Mouse (Mus musculus) MEL (cell line): ENCODE results near the gene Scyl3. TPM values are rescaled to one million over a fixed set of nuclear protein-coding genes. Genes with fewer than 3 reads are reported as not detected.

ENCODE experiments used
- DNase-seq: peaks from one replicate; pipeline ENCODE4 v3.0.0; 2011; ENCODE audit warnings: low read depth, low spot score
- H3K27ac ChIP-seq: 2 replicates; pipeline ENCODE4 v1.5.1; 2012; ENCODE audit warnings: low read depth, mild to moderate bottlenecking, control low read depth, low read length, moderate library complexity; ENCODE audit not compliant: control insufficient read depth
- H3K27me3 ChIP-seq, 2 experiments: fragments of 150-350 bp in 1 of 2; sonication (generic) in 1 of 2; 2 replicates each; pipeline ENCODE4 v1.6.1; 2012; ENCODE audit warnings: low read length in 2 of 2, mild to moderate bottlenecking in 2 of 2, improper control_type of control experiment in 1 of 2, moderate library complexity in 1 of 2; ENCODE audit not compliant: insufficient read depth in 2 of 2, control insufficient read depth in 1 of 2
- H3K36me3 ChIP-seq, 2 experiments: 2 replicates each; pipeline ENCODE4 v1.6.1; 2012 to 2014; ENCODE audit warnings: low read length in 2 of 2, improper control_type of control experiment in 1 of 2, inconsistent platforms in 1 of 2, mild to moderate bottlenecking in 1 of 2; ENCODE audit not compliant: insufficient read depth in 2 of 2, control insufficient read depth in 1 of 2
- H3K4me1 ChIP-seq, 2 experiments: fragments of 150-350 bp in 1 of 2; sonication (generic) in 1 of 2; 2 replicates each; pipeline ENCODE4 v1.6.1; 2012; ENCODE audit warnings: low read length in 2 of 2, improper control_type of control experiment in 1 of 2, mild to moderate bottlenecking in 1 of 2; ENCODE audit not compliant: insufficient read depth in 2 of 2, control insufficient read depth in 1 of 2
- H3K4me3 ChIP-seq, 2 experiments: fragments of 150-350 bp in 1 of 2; sonication (generic) in 1 of 2; 2 replicates each; pipeline ENCODE4 v1.5.1; 2012; ENCODE audit warnings: low read depth in 2 of 2, low read length in 2 of 2, mild to moderate bottlenecking in 2 of 2, moderate library complexity in 2 of 2, control low read depth in 1 of 2, improper control_type of control experiment in 1 of 2; ENCODE audit not compliant: control insufficient read depth in 1 of 2, insufficient read depth in 1 of 2
- H3K79me2 ChIP-seq: 2 replicates; pipeline ENCODE4 v1.6.1; 2012; ENCODE audit warnings: mild to moderate bottlenecking, low read length, moderate library complexity; ENCODE audit not compliant: control insufficient read depth, poor library complexity, insufficient read depth
- H3K9ac ChIP-seq: 2 replicates; pipeline ENCODE4 v1.6.1; 2012; ENCODE audit warnings: low read depth, mild to moderate bottlenecking, control low read depth, low read length, moderate library complexity; ENCODE audit not compliant: control insufficient read depth, poor library complexity, severe bottlenecking
- H3K9me3 ChIP-seq: fragments of 150-350 bp; sonication (generic); replicated peaks from 2 replicates; pipeline ENCODE4 v1.6.1; 2012; ENCODE audit warnings: mild to moderate bottlenecking, low read length, improper control_type of control experiment, moderate library complexity; ENCODE audit not compliant: insufficient read depth
- BHLHE40 ChIP-seq: IDR thresholded peaks from 2 replicates; pipeline ENCODE4 v1.6.1; 2012; ENCODE audit warnings: low read depth, mild to moderate bottlenecking, inconsistent platforms, low read length, improper control_type of control experiment, borderline replicate concordance
- CHD1 ChIP-seq: IDR thresholded peaks from 2 replicates; pipeline ENCODE4 v1.6.1; 2012; ENCODE audit warnings: low read depth, mild to moderate bottlenecking, inconsistent platforms, low read length, improper control_type of control experiment
- JUND ChIP-seq: IDR thresholded peaks from 2 replicates; pipeline ENCODE4 v1.6.1; 2011; ENCODE audit warnings: low read depth, mild to moderate bottlenecking, improper control_type of control experiment, low read length
- MEF2A ChIP-seq: IDR thresholded peaks from 2 replicates; pipeline ENCODE4 v1.6.1; 2014; ENCODE audit warnings: low read depth, mild to moderate bottlenecking, inconsistent platforms, low read length, improper control_type of control experiment; ENCODE audit not compliant: poor library complexity, insufficient replicate concordance, severe bottlenecking; ENCODE audit errors: extremely low read depth
- MYC ChIP-seq: IDR thresholded peaks from 2 replicates; pipeline ENCODE4 v1.6.1; 2011; ENCODE audit warnings: low read depth, mild to moderate bottlenecking, low read length, improper control_type of control experiment, moderate library complexity
- POLR2AphosphoS5 ChIP-seq: IDR thresholded peaks from 2 replicates; pipeline ENCODE4 v1.6.1; 2012; ENCODE audit warnings: low read depth, borderline replicate concordance, mild to moderate bottlenecking, inconsistent platforms, low read length, moderate library complexity, mixed read lengths
- RAD21 ChIP-seq: IDR thresholded peaks from 2 replicates; pipeline ENCODE4 v1.6.1; 2011; ENCODE audit warnings: mild to moderate bottlenecking, low read depth, low read length, improper control_type of control experiment
- RCOR1 ChIP-seq: IDR thresholded peaks from 2 replicates; pipeline ENCODE4 v1.6.1; 2012; ENCODE audit warnings: low read depth, mild to moderate bottlenecking, inconsistent platforms, low read length, improper control_type of control experiment
- SIN3A ChIP-seq: IDR thresholded peaks from 2 replicates; pipeline ENCODE4 v1.6.1; 2012; ENCODE audit warnings: low read length, improper control_type of control experiment, inconsistent platforms
- SMC3 ChIP-seq: IDR thresholded peaks from 2 replicates; pipeline ENCODE4 v1.6.1; 2011; ENCODE audit warnings: low read depth, low read length, improper control_type of control experiment
- TBP ChIP-seq: IDR thresholded peaks from 2 replicates; pipeline ENCODE4 v1.8.0; 2011; ENCODE audit warnings: low read depth, low read length, improper control_type of control experiment
- ZC3H11A ChIP-seq: IDR thresholded peaks from 2 replicates; pipeline ENCODE4 v1.6.1; 2012; ENCODE audit warnings: low read depth, mild to moderate bottlenecking, inconsistent platforms, low read length, improper control_type of control experiment
- ZKSCAN1 ChIP-seq: IDR thresholded peaks from 2 replicates; pipeline ENCODE4 v1.6.1; 2012; ENCODE audit warnings: low read depth, mild to moderate bottlenecking, inconsistent platforms, low read length, improper control_type of control experiment, moderate library complexity
- polyA plus RNA-seq, 2 experiments: library from polyadenylated mRNA; stranded (reverse) in 1 of 2; unstranded in 1 of 2; fragments of >175 nt in 1 of 2; fragments of >200 nt in 1 of 2; gene quantifications; 2 replicates each; pipeline versions ENCODE4 v1.2.1 to v1.2.4; 2012; ENCODE audit warnings: low replicate concordance in 2 of 2, low read depth in 1 of 2; ENCODE audit not compliant: insufficient read length in 2 of 2, insufficient read depth in 1 of 2, missing spikeins in 1 of 2
- total RNA-seq: library from RNA; depleted of rRNA; stranded (reverse); fragments of 300-350 nt; gene quantifications from 2 replicates; pipeline ENCODE4 v1.2.3, GENCODE M21; 2012; rRNA removed

Scyl3 gene
- total and polyA plus RNA-seq, 3 experiments: 12.2 to 55.7 (median 21.2) TPM

DNA sequence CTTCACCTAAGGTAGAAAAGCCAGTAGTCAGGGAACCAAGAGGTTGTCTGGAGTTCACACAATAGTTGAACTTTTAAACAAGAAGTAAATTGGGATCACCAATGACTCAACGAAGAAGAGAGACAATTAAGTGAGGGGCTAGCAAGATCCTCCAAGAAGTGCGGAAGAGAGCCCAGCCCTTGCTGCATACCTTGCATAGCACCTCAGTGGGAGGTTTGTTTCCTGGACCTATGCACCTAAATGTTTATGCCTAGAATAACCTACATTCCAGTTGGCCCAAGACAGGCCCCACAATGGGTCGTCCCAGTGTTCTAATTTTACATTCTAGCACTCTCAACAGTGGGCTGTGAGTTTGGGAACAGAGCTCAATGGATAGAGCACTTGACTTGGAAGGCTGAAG, 75.4 kb downstream of the Scyl3 start:
- TF ChIP-seq POLR2AphosphoS5: no peak
- no peak for TF ChIP-seq TBP
- TF ChIP-seq MYC: no peak
- TF ChIP-seq JUND: no peak
- TF ChIP-seq MEF2A: no peak
- no peak for TF ChIP-seq ZC3H11A
- no peak for TF ChIP-seq BHLHE40
- no peak for TF ChIP-seq SMC3
- no peak for TF ChIP-seq ZKSCAN1
- no peak for TF ChIP-seq SIN3A
- no peak for TF ChIP-seq CHD1
- no peak for TF ChIP-seq RCOR1
- TF ChIP-seq RAD21: no peak
- TF ChIP-seq, all 39 proteins: peak for 0
- H3K9ac ChIP-seq: no peak overlapping the region
- no peak overlapping the region for H3K4me3 ChIP-seq

More for the DNA sequence above, 75.4 kb downstream of the Scyl3 start:
- Histone ChIP-seq H3K27ac (no peak overlapping the region), H3K36me3 (peaks cover 0 to 4% of the 10 kb centered on the region in 2 experiments; a peak in 1 of 4 replicates), H3K27me3 (no peaks in the 10 kb centered on the region), H3K79me2 (no peaks in the 10 kb centered on the region), H3K9me3 (no peaks in the 10 kb centered on the region), H3K4me1 (no peaks in the 10 kb centered on the region; a peak in 2 of 4 replicates)
- DNase-seq: no peak

Other genes starting within 250 kb of the Scyl3 start
- not detected in 2 replicates for gene Mettl11b, start 203.9 kb upstream of the Scyl3 start, total RNA-seq
- gene Mettl11b, start 203.9 kb upstream of the Scyl3 start, polyA plus RNA-seq: not detected
- gene Kifap3, start 149.5 kb upstream of the Scyl3 start, total RNA-seq: 5.1 and 5.3 TPM in 2 replicates
- gene Kifap3, start 149.5 kb upstream of the Scyl3 start, polyA plus RNA-seq: 1 to 10 TPM in 1 of 2 experiments, not detected in 1; 7.6 TPM
- gene BC055324, start 65.7 kb downstream of the Scyl3 start, total RNA-seq: 19.2 and 21.5 TPM in 2 replicates
- 10 to 100 TPM in 1 of 2 experiments, not detected in 1; 21.4 TPM for gene BC055324, start 65.7 kb downstream of the Scyl3 start, polyA plus RNA-seq
- 6.9 and 7.1 TPM in 2 replicates for gene Mettl18, start 65.8 kb downstream of the Scyl3 start, total RNA-seq
- 1 to 10 TPM in 1 of 2 experiments, not detected in 1; 5.8 TPM for gene Mettl18, start 65.8 kb downstream of the Scyl3 start, polyA plus RNA-seq
- not detected in 2 replicates for gene Sele, start 119.1 kb downstream of the Scyl3 start, total RNA-seq
- gene Sele, start 119.1 kb downstream of the Scyl3 start, polyA plus RNA-seq: not detected
- not detected in 2 replicates for gene Sell, start 132.9 kb downstream of the Scyl3 start, total RNA-seq
- gene Sell, start 132.9 kb downstream of the Scyl3 start, polyA plus RNA-seq: under 1 TPM in 1 of 2 experiments, not detected in 1; 0.04 TPM
- not detected in 2 replicates for gene Selp, start 186.2 kb downstream of the Scyl3 start, total RNA-seq
- not detected for gene Selp, start 186.2 kb downstream of the Scyl3 start, polyA plus RNA-seq
- gene F5, start 222.7 kb downstream of the Scyl3 start, total RNA-seq: not detected in 2 replicates
- gene F5, start 222.7 kb downstream of the Scyl3 start, polyA plus RNA-seq: not detected